Mouse (Mus musculus): ENCODE results near the gene Nras.

The Nras gene

DNA sequence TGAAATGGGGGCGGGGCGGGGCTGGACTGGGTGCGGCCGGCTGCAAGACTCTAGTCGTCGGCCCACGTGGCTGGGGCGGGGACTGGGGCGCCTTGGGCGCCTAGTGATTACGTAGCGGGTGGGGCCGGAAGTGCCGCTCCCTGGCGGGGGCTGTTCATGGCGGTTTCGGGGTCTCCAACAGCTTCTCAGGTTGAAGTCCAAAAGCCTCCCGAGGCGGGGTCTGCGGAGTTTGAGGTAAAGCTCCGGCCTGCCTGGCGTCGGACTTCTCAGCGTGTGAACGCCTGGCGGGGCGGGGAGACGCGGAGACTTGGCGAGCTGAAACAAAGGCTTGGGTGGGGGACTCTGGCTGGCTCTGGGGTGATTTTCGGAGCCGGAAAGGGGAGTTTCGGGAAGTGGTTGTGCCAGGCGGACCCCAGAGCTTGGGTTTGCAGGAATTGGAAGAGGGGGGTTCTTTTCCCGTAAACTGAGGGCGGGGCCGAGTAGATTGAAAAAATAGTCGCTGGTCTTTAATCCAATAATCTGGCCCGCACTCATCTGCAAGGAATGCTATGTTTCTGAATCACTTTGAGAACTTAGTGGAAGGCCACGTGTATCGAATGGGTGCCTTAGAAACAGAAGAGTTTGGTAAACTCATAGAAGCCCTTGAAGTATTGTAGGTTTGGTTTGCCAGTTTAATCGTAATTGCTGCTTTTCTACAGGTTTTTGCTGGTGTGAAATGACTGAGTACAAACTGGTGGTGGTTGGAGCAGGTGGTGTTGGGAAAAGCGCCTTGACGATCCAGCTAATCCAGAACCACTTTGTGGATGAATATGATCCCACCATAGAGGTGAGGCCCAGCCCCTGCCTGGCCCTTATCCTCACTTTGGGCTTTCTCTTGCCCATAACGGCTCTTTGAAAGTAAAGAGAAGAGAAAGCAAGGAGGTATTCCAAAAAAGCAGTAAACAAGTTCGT is at the start of gene Nras:
Gene Nras, plus strand, starts transcription at position 79 of the 951 bp plus-strand sequence.
- DNase-seq = peak; percentile 83 to 86

GRCm38 (mm10) chr3:103017350-103017749 is 40.7 kb upstream of the Nras start:
- DNase-seq = no peak

- DNase-seq = peak; percentile 6 to 11
Observed at GRCm38 (mm10) chr3:103019462-103019861, 38.6 kb upstream of the Nras start.

GRCm38 (mm10) chr3:103020249-103020942 is 37.7 kb upstream of the Nras start, which contains the start of gene Csde1:
TSS of gene Csde1 (plus strand) at chr3:103020426.
- peak; percentile 97 for DNase-seq

GRCm38 (mm10) chr3:103020943-103021638 is 37.0 kb upstream of the Nras start:
- peak; percentile 87 to 88 for DNase-seq

- no peak for DNase-seq
Observed at GRCm38 (mm10) chr3:103026174-103026573, 31.9 kb upstream of the Nras start.

GRCm38 (mm10) chr3:103040285-103040684 is 17.8 kb upstream of the Nras start:
- no peak for DNase-seq

DNA sequence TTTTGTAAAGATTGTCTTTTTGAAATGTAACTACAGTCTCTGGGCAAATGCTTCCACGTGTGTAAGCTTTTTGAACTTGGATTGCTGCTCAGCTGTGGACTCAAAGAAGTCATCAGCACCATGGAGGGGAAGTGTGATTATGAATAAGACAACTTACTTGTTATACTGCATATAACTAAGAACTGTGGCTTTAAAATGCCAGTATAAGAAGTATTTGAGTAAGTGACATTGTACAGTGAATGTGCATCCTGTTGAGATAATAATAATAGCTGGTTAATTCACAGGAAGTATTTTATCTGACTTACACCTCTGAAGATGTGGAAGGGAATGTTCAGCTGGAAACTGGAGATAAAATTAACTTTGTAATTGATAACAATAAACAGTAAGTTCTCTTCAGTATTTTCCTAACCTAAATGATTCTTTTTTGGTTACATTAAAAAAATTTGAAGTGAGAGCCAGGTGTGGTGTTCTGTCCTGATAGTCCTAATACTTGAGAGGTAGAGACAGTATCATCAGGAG is 17.2 kb upstream of the Nras start:
- no peak for DNase-seq

DNA sequence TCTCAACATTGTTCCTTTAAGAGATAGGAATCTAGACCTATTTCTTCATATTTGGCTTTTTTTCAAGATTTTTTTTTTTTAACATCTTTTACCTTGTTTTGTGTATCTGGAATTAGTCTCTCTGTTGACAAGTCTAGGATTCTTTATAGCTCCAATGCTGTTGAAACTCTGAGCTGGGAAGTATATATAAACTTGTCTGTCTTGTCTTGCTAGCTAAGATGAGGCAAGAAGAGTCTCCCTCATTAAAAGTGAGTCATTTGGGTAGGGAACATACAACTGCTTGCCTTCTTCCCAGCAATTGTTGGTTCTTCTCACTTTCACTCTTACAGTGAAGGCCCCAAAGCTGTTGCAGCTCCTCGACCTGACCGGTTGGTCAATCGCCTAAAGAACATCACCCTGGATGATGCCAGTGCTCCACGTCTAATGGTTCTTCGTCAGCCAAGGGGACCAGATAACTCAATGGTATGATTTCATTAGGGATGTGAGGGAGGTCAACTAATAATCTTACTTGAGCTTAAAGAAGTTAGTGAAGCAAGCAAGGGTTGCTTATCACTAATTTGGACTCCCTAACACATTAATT is 2.0 kb upstream of the Nras start:
- no peak for DNase-seq

- DNase-seq = peak in 1 of 2 experiments; percentile 5
Observed at GRCm38 (mm10) chr3:103057752-103058151, 333 bp upstream of the Nras start.

GRCm38 (mm10) chr3:103066927-103067326 is 8.8 kb downstream of the Nras start:
- DNase-seq = no peak

GRCm38 (mm10) chr3:103068971-103069370 is 10.9 kb downstream of the Nras start:
- DNase-seq = no peak

GRCm38 (mm10) chr3:103073771-103074170 is 15.7 kb downstream of the Nras start, which contains the start of gene Ampd1:
TSS of gene Ampd1 (plus strand) at chr3:103074014.
- DNase-seq = no peak

GRCm38 (mm10) chr3:103075871-103076270 is 17.8 kb downstream of the Nras start:
- no peak for DNase-seq

DNA sequence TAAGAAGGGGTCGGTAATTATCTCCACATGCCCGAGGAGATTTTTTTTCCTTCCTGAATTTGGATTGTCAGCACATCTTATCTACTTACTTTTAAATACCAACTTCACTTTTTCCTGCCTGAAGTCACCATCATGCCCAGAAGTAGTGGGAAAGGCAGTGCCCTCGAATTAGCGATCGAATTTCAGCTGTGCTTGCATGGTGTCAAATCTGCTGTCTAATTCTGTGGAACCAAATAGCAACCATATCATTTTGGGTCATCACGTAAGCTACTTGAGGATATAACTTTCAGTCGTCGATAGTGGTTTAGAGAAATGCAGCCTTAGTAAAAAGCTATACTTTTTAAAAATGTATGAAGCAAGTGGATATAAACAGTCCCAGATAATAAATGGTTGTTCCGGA is 18.4 kb downstream of the Nras start:
- no peak for DNase-seq

GRCm38 (mm10) chr3:103079301-103079700 is 21.2 kb downstream of the Nras start:
- DNase-seq = no peak

DNA sequence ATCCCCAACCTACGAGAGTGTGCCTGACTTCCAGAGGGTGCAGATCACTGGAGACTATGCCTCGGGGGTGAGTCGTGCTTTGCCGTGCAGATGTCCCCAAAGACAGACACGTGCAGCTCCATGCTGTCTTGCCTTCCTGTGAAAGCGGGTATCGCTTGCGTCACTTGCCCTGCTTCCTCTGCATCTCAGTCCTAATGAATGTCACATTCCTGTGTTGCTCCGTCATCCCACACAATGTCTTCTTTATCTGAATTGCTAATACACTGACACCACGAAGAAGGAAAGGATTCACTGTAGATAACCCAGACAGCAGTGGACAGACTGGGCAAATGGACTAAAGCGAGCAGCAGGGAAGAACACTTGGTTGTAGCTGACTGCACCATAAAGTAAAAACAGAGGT is 23.0 kb downstream of the Nras start:
- no peak for DNase-seq

DNA sequence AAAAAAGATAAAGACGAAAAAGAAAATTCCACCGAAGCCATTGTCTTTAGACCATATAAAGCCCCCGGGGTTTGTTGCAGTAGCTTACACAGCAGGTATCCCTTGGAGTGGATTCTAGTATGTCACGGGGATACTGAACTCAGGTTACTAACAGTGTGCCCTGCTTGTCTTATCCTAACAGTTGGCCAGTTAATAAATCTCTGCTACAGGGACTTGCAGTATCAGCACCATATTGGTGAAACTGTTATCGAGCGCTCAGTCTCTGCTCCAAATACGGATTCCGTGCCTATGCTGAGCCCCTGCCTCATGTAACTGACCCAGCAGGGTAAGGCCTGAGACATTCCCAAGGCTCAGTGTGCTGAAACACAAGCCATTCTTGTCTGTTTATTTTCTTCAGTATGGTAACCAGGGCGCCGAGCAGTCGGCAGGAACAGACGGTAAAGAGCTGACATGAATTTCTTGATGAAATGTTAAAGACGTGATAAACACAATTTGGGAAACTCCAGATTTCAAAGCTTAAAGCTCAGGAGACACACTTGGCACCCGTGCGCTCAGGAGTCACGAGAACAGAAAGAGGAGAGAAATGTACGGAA is 23.9 kb downstream of the Nras start:
- no peak for DNase-seq

DNA sequence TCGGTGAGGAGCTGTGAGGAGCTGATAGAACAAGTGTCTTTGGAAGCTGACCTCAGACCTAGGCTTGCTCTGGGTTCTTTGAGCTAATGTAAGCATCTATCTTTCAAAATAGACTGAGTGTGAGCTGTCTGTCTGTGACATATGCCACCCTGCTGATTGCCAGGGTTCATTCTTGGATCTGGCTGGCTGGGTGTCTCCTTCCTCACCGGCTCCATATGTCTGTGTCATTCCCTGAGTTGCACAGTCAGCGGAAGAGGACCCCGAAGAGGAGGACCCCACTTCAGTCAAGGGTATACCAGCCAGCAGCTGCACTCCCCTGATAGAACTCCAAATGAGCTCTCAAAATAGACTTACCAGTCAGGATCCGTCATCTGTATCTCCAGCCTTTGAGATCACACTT is 24.7 kb downstream of the Nras start:
- DNase-seq = no peak

DNA sequence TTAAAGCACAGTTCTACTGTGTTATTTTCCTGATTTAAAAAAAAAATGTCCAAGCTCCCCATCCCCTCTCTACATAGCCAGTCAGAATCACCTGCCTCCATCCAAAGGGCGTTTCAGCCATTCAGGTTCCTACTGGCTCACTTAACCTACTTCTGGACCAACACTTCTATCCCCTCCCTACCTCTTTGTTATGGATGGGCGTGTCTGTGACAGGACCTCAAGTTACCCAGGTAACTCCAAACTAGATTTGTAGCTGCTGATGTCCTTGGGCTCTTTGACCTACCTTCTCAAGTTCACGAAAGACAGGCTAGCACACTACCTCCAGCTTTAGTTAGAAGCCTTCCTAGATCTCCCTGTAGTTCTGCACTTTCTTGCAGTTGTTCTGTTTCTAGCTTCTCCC is 27.9 kb downstream of the Nras start:
- no peak for DNase-seq

DNA sequence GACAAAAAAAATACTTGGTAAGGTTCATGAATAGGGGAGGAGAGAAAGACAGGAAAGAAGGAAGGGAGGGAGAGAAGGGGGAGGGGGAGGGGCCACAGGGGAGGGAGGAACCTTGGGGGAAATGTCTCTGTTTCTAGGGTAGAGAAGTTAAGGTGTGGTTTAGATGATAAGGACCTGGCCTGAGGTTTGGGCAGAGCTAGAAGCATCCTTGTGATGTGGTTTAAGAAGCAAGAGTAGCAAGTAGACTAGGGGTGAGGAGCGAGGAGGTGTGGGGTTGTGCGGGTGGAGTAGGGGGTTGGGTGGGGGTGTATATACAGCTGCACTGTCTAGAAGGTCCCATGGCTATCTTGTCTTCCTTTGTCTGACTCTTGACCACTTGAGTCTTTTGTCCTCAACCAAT is 33.7 kb downstream of the Nras start:
- DNase-seq = no peak

DNA sequence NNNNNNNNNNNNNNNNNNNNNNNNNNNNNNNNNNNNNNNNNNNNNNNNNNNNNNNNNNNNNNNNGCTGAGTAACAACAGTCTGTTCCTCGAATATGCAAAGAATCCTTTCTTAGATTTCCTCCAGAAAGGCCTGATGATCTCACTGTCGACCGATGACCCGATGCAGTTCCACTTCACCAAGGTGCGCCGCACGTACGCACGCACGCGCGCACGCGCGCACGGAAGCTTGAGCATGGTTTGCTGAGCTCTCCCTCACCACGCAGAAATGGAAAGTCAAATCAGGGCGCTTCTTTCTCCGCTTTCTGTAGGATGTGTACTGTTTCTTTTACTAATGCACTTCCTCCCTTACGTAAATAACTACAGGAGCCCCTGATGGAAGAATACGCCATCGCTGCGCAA is 40.6 kb downstream of the Nras start:
- DNase-seq = no peak
